Mouse (Mus musculus) erythroblast, embryonic 14.5 days (primary cell): ENCODE results near the gene 1110004F10Rik.

Experiments
- GATA1 ChIP-seq: IDR thresholded peaks from 2 replicates; pipeline ENCODE4 v1.6.1; 2012; ENCODE audit warnings: low read length, inconsistent platforms, mixed read lengths
- TAL1 ChIP-seq: IDR thresholded peaks from 3 replicates; pipeline ENCODE4 v1.6.1; 2012; ENCODE audit warnings: low read length, inconsistent platforms, mixed read lengths

DNA sequence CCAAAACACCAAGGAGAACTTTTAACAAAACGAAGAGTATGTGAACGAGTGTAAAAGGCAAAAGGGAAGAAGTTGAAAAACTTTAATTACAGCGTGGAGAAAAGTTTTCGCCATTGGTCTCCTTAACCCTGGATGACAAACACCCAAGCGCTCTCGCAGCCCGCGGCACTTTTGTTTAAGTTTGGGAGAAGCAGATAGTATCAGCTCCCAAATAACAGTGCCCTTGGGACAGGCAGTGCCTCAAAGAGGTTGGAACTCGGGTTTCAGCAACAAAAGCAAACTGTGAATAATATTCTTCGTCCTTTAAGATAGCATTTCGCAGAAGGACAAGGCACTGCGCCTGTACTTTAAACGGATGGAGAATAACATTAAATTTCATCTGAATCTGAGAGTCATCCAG lies 1.2 kb upstream of the 1110004F10Rik start:
- TF ChIP-seq TAL1 (no peak), GATA1 (no peak)
